Mouse (Mus musculus): ENCODE data around the gene Ly6g6f.

- TF ChIP-seq CTCF (IDR thresholded peaks at IDR 0.05; ENCODE audit: control insufficient read depth, insufficient read depth, insufficient replicate concordance, low read depth, low read length) (no peak), POLR2A (IDR thresholded peaks at IDR 0.05; ENCODE audit: control insufficient read depth, low read depth, low read length) (no peak)
Observed at GRCm38 (mm10) chr17:35106522-35106921, 21.1 kb upstream of the Ly6g6f start.

Measured in testis, adult 2 months (tissue).